Mouse (Mus musculus) lung, adult 18-20 months (tissue): ENCODE measurements around the gene Elmo2.

Experiments used
- DNase-seq, 2 experiments: peaks; one replicate each; pipeline ENCODE4 v3.0.0; 2022; ENCODE audit warnings: mixed read lengths in 2 of 2

The Elmo2 gene

GRCm38 (mm10) chr2:165287202-165287984 is 38.9 kb downstream of the Elmo2 start, which contains the start of gene Slc35c2:
Gene Slc35c2 (minus strand): TSS chr2:165287869.
- peak; percentile 90 to 92 for DNase-seq

- DNase-seq, result peak; percentile 34 to 48
These were observed 39.7 kb downstream of the Elmo2 start for GRCm38 (mm10) chr2:165286361-165287201.

GRCm38 (mm10) chr2:165285621-165286020 is 40.7 kb downstream of the Elmo2 start:
- peak; percentile 31 to 53 for DNase-seq

- DNase-seq, result no peak
These were observed 41.2 kb downstream of the Elmo2 start for GRCm38 (mm10) chr2:165285034-165285433.

GRCm38 (mm10) chr2:165284377-165284776 is 41.9 kb downstream of the Elmo2 start:
- DNase-seq, result no peak

- DNase-seq, result no peak
These were observed 42.6 kb downstream of the Elmo2 start for GRCm38 (mm10) chr2:165283644-165284043.

GRCm38 (mm10) chr2:165281779-165282311 is 44.4 kb downstream of the Elmo2 start:
- peak in 1 of 2 experiments; percentile 18 for DNase-seq

- DNase-seq, result no peak
These were observed 46.9 kb downstream of the Elmo2 start for GRCm38 (mm10) chr2:165279351-165279750.

- DNase-seq, result no peak
These were observed 49.0 kb downstream of the Elmo2 start for GRCm38 (mm10) chr2:165277188-165277740.

- peak; percentile 51 to 57 for DNase-seq
These were observed 50.5 kb downstream of the Elmo2 start for GRCm38 (mm10) chr2:165275824-165276223.

- DNase-seq, result no peak
These were observed 51.1 kb downstream of the Elmo2 start for GRCm38 (mm10) chr2:165275124-165275640.

GRCm38 (mm10) chr2:165273589-165273988 is 52.7 kb downstream of the Elmo2 start:
- no peak for DNase-seq

- DNase-seq, result no peak
These were observed 55.0 kb downstream of the Elmo2 start for GRCm38 (mm10) chr2:165271326-165271725.

- DNase-seq, result no peak
These were observed 55.4 kb downstream of the Elmo2 start for GRCm38 (mm10) chr2:165270858-165271257.

- DNase-seq, result no peak
These were observed 59.5 kb downstream of the Elmo2 start for GRCm38 (mm10) chr2:165266739-165267138.

- DNase-seq, result no peak
These were observed 62.4 kb downstream of the Elmo2 start for GRCm38 (mm10) chr2:165263861-165264260.

GRCm38 (mm10) chr2:165262274-165262990 is 63.8 kb downstream of the Elmo2 start:
- no peak for DNase-seq

- DNase-seq, result no peak
These were observed 66.4 kb downstream of the Elmo2 start for GRCm38 (mm10) chr2:165259859-165260258.

GRCm38 (mm10) chr2:165258321-165258720 is 68.0 kb downstream of the Elmo2 start:
- no peak for DNase-seq

GRCm38 (mm10) chr2:165257151-165257834 is 69.0 kb downstream of the Elmo2 start:
- DNase-seq, result no peak

GRCm38 (mm10) chr2:165256213-165256612 is 70.1 kb downstream of the Elmo2 start:
- DNase-seq, result no peak

- DNase-seq, result no peak
These were observed 72.4 kb downstream of the Elmo2 start for GRCm38 (mm10) chr2:165253867-165254266.
